Mouse (Mus musculus): ENCODE data around the gene Myh11. TPM values are rescaled to one million over a fixed set of nuclear protein-coding genes. Genes with fewer than 3 reads are reported as not detected.

Myh11 gene
- 0.74 and 1.8 TPM in 2 replicates for polyA plus RNA-seq (2016; fragmentation: Nextera tagmentation; extraction: Ambion mirVana)

GRCm38 (mm10) chr16:14291223-14291622 is at the start of gene Myh11:
Myh11 (minus strand) TSS chr16:14291372.
- 5% methylated on average over 16 of the region's 16 CpGs for WGBS
- peak; percentile 77 for ATAC-seq (ENCODE audit: insufficient number of reproducible peaks, low FRiP score)
- peaks cover 16% of the 10 kb centered on the region for H3K4me1 ChIP-seq (replicated peaks)
- H3K4me2 ChIP-seq: peak within 1 kb of the TSS; percentile 60
- H3K36me3 ChIP-seq: no peaks in the 10 kb centered on the region
- peak within 1 kb of the TSS; percentile 17; the same call in 1 of the 2 replicates for H3K9ac ChIP-seq
- H3K4me3 ChIP-seq: peak within 1 kb of the TSS; percentile 36
- no peaks in the 10 kb centered on the region for H3K9me3 ChIP-seq (replicated peaks)
- peaks cover 81% of the 10 kb centered on the region for H3K27me3 ChIP-seq (replicated peaks)
- H3K27ac ChIP-seq (ENCODE audit: poor library complexity, severe bottlenecking): no peak within 1 kb of the TSS

GRCm38 (mm10) chr16:14328156-14328555 is 37.0 kb upstream of the Myh11 start:
- no peak for ATAC-seq (ENCODE audit: insufficient number of reproducible peaks, low FRiP score)
- Histone ChIP-seq H3K27me3 (replicated peaks) (no peaks in the 10 kb centered on the region), H3K4me1 (replicated peaks) (no peaks in the 10 kb centered on the region), H3K9ac (no peak overlapping the region), H3K4me2 (no peak overlapping the region), H3K4me3 (no peak overlapping the region), H3K9me3 (replicated peaks) (no peaks in the 10 kb centered on the region), H3K36me3 (no peaks in the 10 kb centered on the region), H3K27ac (ENCODE audit: poor library complexity, severe bottlenecking) (no peak overlapping the region)
- WGBS: 61% methylated on average over 1 of the region's 1 CpGs

DNA sequence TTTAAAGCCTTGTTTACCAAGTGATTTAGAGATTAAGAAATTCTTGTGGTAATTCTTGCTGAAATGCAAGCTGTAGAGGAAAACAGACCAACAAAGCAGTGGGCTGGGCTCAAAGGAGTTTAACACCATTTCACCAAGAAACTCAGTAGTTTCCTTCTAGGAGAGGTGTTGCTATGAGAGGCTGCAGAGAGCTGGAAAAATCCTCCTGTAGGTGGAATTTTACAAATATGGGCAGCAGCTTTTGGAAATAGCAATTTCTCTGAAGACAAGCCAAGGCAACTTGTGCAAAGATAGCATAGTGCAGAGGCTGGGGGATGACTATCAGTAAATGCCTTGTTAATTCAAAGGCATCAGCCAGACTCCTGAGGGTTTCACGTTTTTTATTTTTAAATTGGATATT is 29.3 kb upstream of the Myh11 start:
- H3K9me3 ChIP-seq (replicated peaks): no peaks in the 10 kb centered on the region
- H3K4me2 ChIP-seq: no peak overlapping the region
- 48% methylated on average over 1 of the region's 1 CpGs for WGBS
- no peak for ATAC-seq (ENCODE audit: insufficient number of reproducible peaks, low FRiP score)
- peaks cover 6% of the 10 kb centered on the region for H3K4me1 ChIP-seq (replicated peaks)
- H3K36me3 ChIP-seq: no peaks in the 10 kb centered on the region
- no peak overlapping the region for H3K4me3 ChIP-seq
- peaks cover 5% of the 10 kb centered on the region; the same call in 1 of the 2 replicates for H3K27me3 ChIP-seq (replicated peaks)
- H3K27ac ChIP-seq (ENCODE audit: poor library complexity, severe bottlenecking): no peak overlapping the region
- no peak overlapping the region for H3K9ac ChIP-seq

DNA sequence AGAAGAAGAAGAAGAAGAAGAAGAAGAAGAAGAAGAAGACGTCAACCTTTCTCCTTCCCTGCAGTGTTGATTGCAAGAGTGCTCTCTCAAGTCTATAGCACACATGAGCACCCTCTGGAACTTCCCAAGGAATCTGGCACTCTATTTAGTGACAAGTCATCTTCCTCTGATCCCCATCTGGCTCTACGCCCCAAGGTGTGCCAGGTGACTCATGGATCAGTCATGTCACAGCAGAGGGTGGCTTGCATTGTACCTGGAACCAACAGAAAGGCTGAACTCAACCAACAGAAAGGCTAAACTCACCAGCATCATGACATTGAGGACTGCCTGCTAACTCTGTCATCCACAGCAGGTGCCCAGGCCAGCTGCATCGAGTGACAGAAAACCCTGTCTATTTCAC is 28.5 kb upstream of the Myh11 start:
- 78% methylated on average over 3 of the region's 3 CpGs for WGBS
- Histone ChIP-seq H3K27ac (ENCODE audit: poor library complexity, severe bottlenecking) (no peak overlapping the region), H3K9me3 (replicated peaks) (no peaks in the 10 kb centered on the region), H3K36me3 (peaks cover 2% of the 10 kb centered on the region; the same call in 1 of the 2 replicates), H3K9ac (no peak overlapping the region), H3K4me1 (replicated peaks) (peaks cover 6% of the 10 kb centered on the region), H3K4me3 (no peak overlapping the region), H3K4me2 (no peak overlapping the region), H3K27me3 (replicated peaks) (peaks cover 5% of the 10 kb centered on the region; the same call in 1 of the 2 replicates)
- no peak for ATAC-seq (ENCODE audit: insufficient number of reproducible peaks, low FRiP score)

- Histone ChIP-seq H3K27me3 (replicated peaks) (peaks cover 5% of the 10 kb centered on the region; the same call in 1 of the 2 replicates), H3K4me3 (peak within 1 kb of the TSS; percentile 81), H3K4me2 (peak within 1 kb of the TSS; percentile 83), H3K9me3 (replicated peaks) (no peaks in the 10 kb centered on the region), H3K36me3 (peaks cover 18% of the 10 kb centered on the region), H3K9ac (peak within 1 kb of the TSS; percentile 72), H3K27ac (ENCODE audit: poor library complexity, severe bottlenecking) (peak within 1 kb of the TSS; percentile 30; the same call in 1 of the 2 replicates), H3K4me1 (replicated peaks) (peaks cover 6% of the 10 kb centered on the region)
- WGBS: 4% methylated on average over 51 of the region's 51 CpGs
- peak; percentile 100 for ATAC-seq (ENCODE audit: insufficient number of reproducible peaks, low FRiP score)
Measured at GRCm38 (mm10) chr16:14316884-14317876, 26.0 kb upstream of the Myh11 start, which contains the start of gene Fopnl. Fopnl (minus strand) TSS chr16:14317405.

DNA sequence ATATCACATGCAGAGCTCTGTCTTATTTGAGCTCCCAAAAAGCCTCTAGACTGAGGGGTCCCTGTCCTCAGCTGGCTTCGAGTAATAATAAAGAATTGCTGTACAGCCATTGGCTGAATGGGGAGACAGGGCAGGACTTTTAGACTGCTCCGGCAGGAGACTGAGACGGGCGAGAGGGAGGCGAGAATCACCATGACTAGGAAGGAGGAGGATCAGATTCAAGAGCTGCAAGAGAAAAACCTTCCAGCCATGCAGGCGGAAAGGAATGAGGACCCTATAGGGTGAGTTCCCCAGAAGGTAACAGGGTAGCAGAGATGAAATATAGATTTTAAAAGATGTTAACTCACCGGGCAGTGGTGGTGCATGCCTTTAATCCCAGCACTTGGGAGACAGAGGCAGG is 21.7 kb upstream of the Myh11 start:
- Histone ChIP-seq H3K9ac (no peak overlapping the region), H3K27ac (ENCODE audit: poor library complexity, severe bottlenecking) (no peak overlapping the region), H3K4me3 (no peak overlapping the region), H3K9me3 (replicated peaks) (no peaks in the 10 kb centered on the region), H3K36me3 (peaks cover 42% of the 10 kb centered on the region), H3K27me3 (replicated peaks) (no peaks in the 10 kb centered on the region), H3K4me2 (no peak overlapping the region), H3K4me1 (replicated peaks) (peaks cover 6% of the 10 kb centered on the region)
- 89% methylated on average over 7 of the region's 7 CpGs for WGBS
- no peak for ATAC-seq (ENCODE audit: insufficient number of reproducible peaks, low FRiP score)

- H3K27ac ChIP-seq (ENCODE audit: poor library complexity, severe bottlenecking): no peak overlapping the region
- H3K9me3 ChIP-seq (replicated peaks): no peaks in the 10 kb centered on the region
Measured at GRCm38 (mm10) chr16:14311371-14311770, 20.2 kb upstream of the Myh11 start.

GRCm38 (mm10) chr16:14309833-14310232 is 18.7 kb upstream of the Myh11 start:
- Histone ChIP-seq H3K4me2 (no peak overlapping the region), H3K9me3 (replicated peaks) (no peaks in the 10 kb centered on the region), H3K4me3 (no peak overlapping the region), H3K27ac (ENCODE audit: poor library complexity, severe bottlenecking) (no peak overlapping the region), H3K9ac (no peak overlapping the region), H3K27me3 (replicated peaks) (no peaks in the 10 kb centered on the region), H3K36me3 (peaks cover 61% of the 10 kb centered on the region), H3K4me1 (replicated peaks) (0 out of 2 replicates have a peak, but pooled peaks cover 3% of the 10 kb centered on the region)
- ATAC-seq (ENCODE audit: insufficient number of reproducible peaks, low FRiP score): no peak
- 63% methylated on average over 3 of the region's 3 CpGs for WGBS

More at GRCm38 (mm10) chr16:14311371-14311770, 20.2 kb upstream of the Myh11 start:
- Histone ChIP-seq H3K27me3 (replicated peaks) (no peaks in the 10 kb centered on the region), H3K4me2 (no peak overlapping the region), H3K4me1 (replicated peaks) (peaks cover 6% of the 10 kb centered on the region), H3K9ac (no peak overlapping the region), H3K36me3 (peaks cover 55% of the 10 kb centered on the region), H3K4me3 (no peak overlapping the region)
- 47% methylated on average over 6 of the region's 6 CpGs for WGBS
- ATAC-seq (ENCODE audit: insufficient number of reproducible peaks, low FRiP score): no peak

GRCm38 (mm10) chr16:14308245-14309073 is 17.3 kb upstream of the Myh11 start:
- no peak overlapping the region for H3K27ac ChIP-seq (ENCODE audit: poor library complexity, severe bottlenecking)
- 74% methylated on average over 6 of the region's 6 CpGs for whole genome bisulfite sequencing
- no peak overlapping the region for H3K4me2 ChIP-seq
- peak; percentile 63; the same call in 1 of the 2 replicates for ATAC-seq (ENCODE audit: insufficient number of reproducible peaks, low FRiP score)
- no peak overlapping the region for H3K9ac ChIP-seq
- H3K9me3 ChIP-seq (replicated peaks): no peaks in the 10 kb centered on the region
- peaks cover 6% of the 10 kb centered on the region; the same call in 1 of the 2 replicates for H3K4me1 ChIP-seq (replicated peaks)
- peaks cover 61% of the 10 kb centered on the region for H3K36me3 ChIP-seq
- H3K4me3 ChIP-seq: no peak overlapping the region
- H3K27me3 ChIP-seq (replicated peaks): no peaks in the 10 kb centered on the region

- peaks cover 60% of the 10 kb centered on the region for H3K36me3 ChIP-seq
- no peak overlapping the region for H3K4me3 ChIP-seq
- no peak overlapping the region for H3K27ac ChIP-seq (ENCODE audit: poor library complexity, severe bottlenecking)
- H3K4me1 ChIP-seq (replicated peaks): peaks cover 6% of the 10 kb centered on the region; the same call in 1 of the 2 replicates
- H3K27me3 ChIP-seq (replicated peaks): no peaks in the 10 kb centered on the region
- no peak overlapping the region for H3K4me2 ChIP-seq
- 78% methylated on average over 1 of the region's 1 CpGs for WGBS
- H3K9me3 ChIP-seq (replicated peaks): no peaks in the 10 kb centered on the region
- no peak for ATAC-seq (ENCODE audit: insufficient number of reproducible peaks, low FRiP score)
- H3K9ac ChIP-seq: no peak overlapping the region
Measured at GRCm38 (mm10) chr16:14307373-14307772, 16.2 kb upstream of the Myh11 start.
